Mouse (Mus musculus): Measurements from ENCODE around the gene Hist1h3g. TPM values are rescaled to one million over a fixed set of nuclear protein-coding genes. Genes with fewer than 3 reads are reported as not detected.

Hist1h3g gene
- total RNA-seq, 2 experiments from 2014 or later, result 189 to 625 TPM

Other genes starting within 250 kb of the Hist1h3g start
Only the 30 nearest of the 34 such genes appear.
- gene Zfp322a, start 166.2 kb upstream of the Hist1h3g start, total RNA-seq (2014; fragmentation: Nextera tagmentation), result 16.0 and 23.2 TPM in 2 replicates
- 64.7 and 75.8 TPM in 2 replicates for gene Zfp322a, start 166.2 kb upstream of the Hist1h3g start, total RNA-seq (2017)
- 8.0 and 10.7 TPM in 2 replicates for gene Abt1, start 111.6 kb upstream of the Hist1h3g start, total RNA-seq (2014; fragmentation: Nextera tagmentation)
- 12.8 and 13.7 TPM in 2 replicates for gene Abt1, start 111.6 kb upstream of the Hist1h3g start, total RNA-seq (2017)
- gene Btn1a1, start 69.5 kb upstream of the Hist1h3g start, total RNA-seq (2014; fragmentation: Nextera tagmentation), result not detected in 2 replicates
- gene Btn1a1, start 69.5 kb upstream of the Hist1h3g start, total RNA-seq (2017), result not detected in 2 replicates
- not detected in 2 replicates for gene Btn2a2, start 46.6 kb upstream of the Hist1h3g start, total RNA-seq (2014; fragmentation: Nextera tagmentation)
- not detected in 2 replicates for gene Btn2a2, start 46.6 kb upstream of the Hist1h3g start, total RNA-seq (2017)
- gene Hist1h4h, start 4.4 kb upstream of the Hist1h3g start, total RNA-seq (2014; fragmentation: Nextera tagmentation), result 115 and 209 TPM in 2 replicates
- 683 and 1,187 TPM in 2 replicates for gene Hist1h4h, start 4.4 kb upstream of the Hist1h3g start, total RNA-seq (2017)
- 41.1 and 66.5 TPM in 2 replicates for gene Hist1h2af, start 1.5 kb upstream of the Hist1h3g start, total RNA-seq (2014; fragmentation: Nextera tagmentation)
- gene Hist1h2af, start 1.5 kb upstream of the Hist1h3g start, total RNA-seq (2017), result 1,297 and 1,759 TPM in 2 replicates
- gene Hist1h2bh, start 8.0 kb downstream of the Hist1h3g start, total RNA-seq (2014; fragmentation: Nextera tagmentation), result 31.9 and 110 TPM in 2 replicates
- gene Hist1h2bh, start 8.0 kb downstream of the Hist1h3g start, total RNA-seq (2017), result 85.7 and 165 TPM in 2 replicates
- 31.6 and 53.6 TPM in 2 replicates for gene Hist1h3f, start 8.6 kb downstream of the Hist1h3g start, total RNA-seq (2014; fragmentation: Nextera tagmentation)
- 69.9 and 132 TPM in 2 replicates for gene Hist1h3f, start 8.6 kb downstream of the Hist1h3g start, total RNA-seq (2017)
- gene Hist1h4f, start 16.2 kb downstream of the Hist1h3g start, total RNA-seq (2014; fragmentation: Nextera tagmentation), result 281 and 340 TPM in 2 replicates
- gene Hist1h4f, start 16.2 kb downstream of the Hist1h3g start, total RNA-seq (2017), result 1,052 and 1,693 TPM in 2 replicates
- gene Hist1h1d, start 17.8 kb downstream of the Hist1h3g start, total RNA-seq (2014; fragmentation: Nextera tagmentation), result 29.5 and 42.3 TPM in 2 replicates
- 81.4 and 84.0 TPM in 2 replicates for gene Hist1h1d, start 17.8 kb downstream of the Hist1h3g start, total RNA-seq (2017)
- gene Hist1h3e, start 26.9 kb downstream of the Hist1h3g start, total RNA-seq (2014; fragmentation: Nextera tagmentation), result 124 and 193 TPM in 2 replicates
- gene Hist1h3e, start 26.9 kb downstream of the Hist1h3g start, total RNA-seq (2017), result 254 and 322 TPM in 2 replicates
- 5.7 and 12.6 TPM in 2 replicates for gene Hist1h2ae, start 35.8 kb downstream of the Hist1h3g start, total RNA-seq (2014; fragmentation: Nextera tagmentation)
- 237 and 359 TPM in 2 replicates for gene Hist1h2ae, start 35.8 kb downstream of the Hist1h3g start, total RNA-seq (2017)
- gene Hist1h2bg, start 36.0 kb downstream of the Hist1h3g start, total RNA-seq (2014; fragmentation: Nextera tagmentation), result 386 and 627 TPM in 2 replicates
- 891 and 1,210 TPM in 2 replicates for gene Hist1h2bg, start 36.0 kb downstream of the Hist1h3g start, total RNA-seq (2017)
- 342 and 512 TPM in 2 replicates for gene Hist1h2bf, start 38.8 kb downstream of the Hist1h3g start, total RNA-seq (2014; fragmentation: Nextera tagmentation)
- 329 and 662 TPM in 2 replicates for gene Hist1h2bf, start 38.8 kb downstream of the Hist1h3g start, total RNA-seq (2017)
- 1.4 and 11.1 TPM in 2 replicates for gene Hist1h2ad, start 39.0 kb downstream of the Hist1h3g start, total RNA-seq (2014; fragmentation: Nextera tagmentation)
- gene Hist1h2ad, start 39.0 kb downstream of the Hist1h3g start, total RNA-seq (2017), result 1,263 and 1,317 TPM in 2 replicates
- gene Hist1h3d, start 40.3 kb downstream of the Hist1h3g start, total RNA-seq (2014; fragmentation: Nextera tagmentation), result 123 and 185 TPM in 2 replicates
- gene Hist1h3d, start 40.3 kb downstream of the Hist1h3g start, total RNA-seq (2017), result 84.0 and 189 TPM in 2 replicates
- 470 and 507 TPM in 2 replicates for gene Hist1h4d, start 46.2 kb downstream of the Hist1h3g start, total RNA-seq (2014; fragmentation: Nextera tagmentation)
- 756 and 1,171 TPM in 2 replicates for gene Hist1h4d, start 46.2 kb downstream of the Hist1h3g start, total RNA-seq (2017)
- 26.9 and 37.8 TPM in 2 replicates for gene Hist1h2be, start 85.7 kb downstream of the Hist1h3g start, total RNA-seq (2014; fragmentation: Nextera tagmentation)
- 47.9 and 73.4 TPM in 2 replicates for gene Hist1h2be, start 85.7 kb downstream of the Hist1h3g start, total RNA-seq (2017)
- 289 and 399 TPM in 2 replicates for gene Hist1h1e, start 87.1 kb downstream of the Hist1h3g start, total RNA-seq (2014; fragmentation: Nextera tagmentation)
- gene Hist1h1e, start 87.1 kb downstream of the Hist1h3g start, total RNA-seq (2017), result 199 and 265 TPM in 2 replicates
- gene Hist1h2ac, start 148.5 kb downstream of the Hist1h3g start, total RNA-seq (2014; fragmentation: Nextera tagmentation), result 3.8 and 6.0 TPM in 2 replicates
- 56.0 and 87.4 TPM in 2 replicates for gene Hist1h2ac, start 148.5 kb downstream of the Hist1h3g start, total RNA-seq (2017)
- gene Hist1h2bc, start 148.8 kb downstream of the Hist1h3g start, total RNA-seq (2014; fragmentation: Nextera tagmentation), result 74.9 and 133 TPM in 2 replicates
- gene Hist1h2bc, start 148.8 kb downstream of the Hist1h3g start, total RNA-seq (2017), result 136 and 209 TPM in 2 replicates
- gene Hist1h1t, start 160.4 kb downstream of the Hist1h3g start, total RNA-seq (2014; fragmentation: Nextera tagmentation), result 1.3 TPM in 1 of 2 replicates, not detected in the other
- gene Hist1h1t, start 160.4 kb downstream of the Hist1h3g start, total RNA-seq (2017), result 1.3 TPM in 1 of 2 replicates, not detected in the other
- 153 and 163 TPM in 2 replicates for gene Hist1h4c, start 163.0 kb downstream of the Hist1h3g start, total RNA-seq (2014; fragmentation: Nextera tagmentation)
- 166 and 397 TPM in 2 replicates for gene Hist1h4c, start 163.0 kb downstream of the Hist1h3g start, total RNA-seq (2017)
- not detected in 2 replicates for gene Hfe, start 175.4 kb downstream of the Hist1h3g start, total RNA-seq (2014; fragmentation: Nextera tagmentation)
- gene Hfe, start 175.4 kb downstream of the Hist1h3g start, total RNA-seq (2017), result 0.27 and 1.9 TPM in 2 replicates
- gene Hist1h1c, start 203.4 kb downstream of the Hist1h3g start, total RNA-seq (2014; fragmentation: Nextera tagmentation), result 152 and 164 TPM in 2 replicates
- gene Hist1h1c, start 203.4 kb downstream of the Hist1h3g start, total RNA-seq (2017), result 474 and 577 TPM in 2 replicates
- gene Hist1h3c, start 210.2 kb downstream of the Hist1h3g start, total RNA-seq (2014; fragmentation: Nextera tagmentation), result 81.7 and 130 TPM in 2 replicates
- 369 and 555 TPM in 2 replicates for gene Hist1h3c, start 210.2 kb downstream of the Hist1h3g start, total RNA-seq (2017)
- 322 and 625 TPM in 2 replicates for gene Hist1h2bb, start 211.3 kb downstream of the Hist1h3g start, total RNA-seq (2014; fragmentation: Nextera tagmentation)
- 4,065 and 6,565 TPM in 2 replicates for gene Hist1h2bb, start 211.3 kb downstream of the Hist1h3g start, total RNA-seq (2017)
- gene Hist1h2ab, start 215.7 kb downstream of the Hist1h3g start, total RNA-seq (2014; fragmentation: Nextera tagmentation), result 69.7 and 80.3 TPM in 2 replicates
- 1,316 and 2,308 TPM in 2 replicates for gene Hist1h2ab, start 215.7 kb downstream of the Hist1h3g start, total RNA-seq (2017)
- gene Hist1h3b, start 216.8 kb downstream of the Hist1h3g start, total RNA-seq (2014; fragmentation: Nextera tagmentation), result 324 and 486 TPM in 2 replicates
- gene Hist1h3b, start 216.8 kb downstream of the Hist1h3g start, total RNA-seq (2017), result 276 and 731 TPM in 2 replicates
- gene Hist1h4b, start 221.6 kb downstream of the Hist1h3g start, total RNA-seq (2014; fragmentation: Nextera tagmentation), result 164 and 186 TPM in 2 replicates
- 396 and 733 TPM in 2 replicates for gene Hist1h4b, start 221.6 kb downstream of the Hist1h3g start, total RNA-seq (2017)